Mouse (Mus musculus) left cerebral cortex, postnatal 10 days (tissue): ENCODE data around the gene Rnf25. TPM values are rescaled to one million over a fixed set of nuclear protein-coding genes. Genes with fewer than 3 reads are reported as not detected.

ENCODE experiments used
- DNase-seq, 2 experiments: peaks; one replicate each; pipeline ENCODE4 v3.0.0; 2021 to 2022; ENCODE audit warnings: low spot score in 2 of 2, mixed read lengths in 1 of 2; ENCODE audit errors: extremely low spot score in 1 of 2
- intact Hi-C: fragments of 180-260 bp; cut with DNase I; formaldehyde crosslinking; loops from one replicate; pipeline ENCODE4 v1.15.1; 2025
- total RNA-seq, 2 experiments: library from RNA; stranded (reverse); gene quantifications; 2 replicates each; pipeline ENCODE4 v1.2.3; 2021

Gene Rnf25
- 10 to 100 TPM; 55.7 to 59.1 TPM for total RNA-seq

DNA sequence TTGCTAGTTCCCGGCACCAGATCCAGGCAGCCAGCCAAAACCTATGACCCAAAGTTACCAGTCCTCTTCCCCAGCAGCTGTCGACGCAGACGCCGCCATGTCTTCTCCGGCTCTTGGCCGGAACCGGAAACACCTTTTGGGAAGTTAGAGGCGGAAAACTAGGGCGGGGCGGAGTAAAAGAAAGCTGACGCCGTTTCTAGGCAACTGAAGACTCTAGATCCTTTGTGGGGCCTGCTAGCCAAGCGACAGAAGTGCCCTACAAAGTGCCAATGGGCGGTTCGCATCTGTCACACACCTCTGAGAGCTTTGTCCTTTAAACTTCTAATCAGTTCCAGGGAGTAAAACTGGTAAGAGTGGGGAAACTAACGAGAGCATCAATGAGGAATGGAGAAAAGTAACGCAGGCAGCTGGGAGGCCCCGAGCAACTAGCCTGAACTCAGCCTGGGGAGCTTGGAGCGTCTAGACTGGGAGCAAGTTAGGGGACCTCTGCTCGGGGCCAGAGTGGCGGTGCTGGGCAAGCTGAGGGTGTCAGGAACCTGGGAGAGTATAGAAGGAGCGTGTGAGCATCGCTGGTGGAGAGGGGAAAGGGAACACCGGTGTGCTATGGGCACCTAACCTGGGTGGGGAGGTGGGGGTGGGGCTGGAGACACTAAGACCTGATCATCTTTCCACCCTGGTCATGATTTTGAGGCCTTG is at the start of gene Rnf25, which contains the start of gene Stk36:
TSS of gene Rnf25 (minus strand) at position 131 of the 696 bp plus-strand sequence.
TSS of gene Stk36 (plus strand) at position 179 of the 696 bp plus-strand sequence.
- intact Hi-C loops: no loop called here

DNA sequence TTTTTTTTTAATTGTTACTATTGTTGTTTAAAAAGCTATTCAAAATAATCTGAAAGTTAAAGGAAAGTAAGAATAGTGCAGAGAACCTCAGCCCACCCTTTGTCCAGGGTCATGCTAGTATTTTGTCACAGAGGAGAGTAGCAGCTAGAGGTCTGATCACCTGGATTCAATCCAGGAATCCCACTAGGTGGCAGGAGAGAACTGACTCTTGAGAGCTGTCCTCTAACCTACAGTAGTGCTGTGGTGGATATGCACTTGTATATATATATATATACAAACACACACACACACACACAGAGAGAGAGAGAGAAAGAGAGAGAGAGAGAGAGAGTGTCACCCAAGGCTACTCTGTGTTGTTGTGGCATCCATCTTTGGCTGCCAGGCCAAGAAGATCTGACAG is 42.7 kb upstream of the Rnf25 start:
- DNase-seq: no peak
- intact Hi-C loops: loop anchor here (10.0 kb wide), 1 partner anchor 111 kb away; no protein-coding TSS in a partner anchor

More for the DNA sequence above, at the start of gene Rnf25, which contains the start of gene Stk36:
- peak; percentile 89 to 90 for DNase-seq

DNA sequence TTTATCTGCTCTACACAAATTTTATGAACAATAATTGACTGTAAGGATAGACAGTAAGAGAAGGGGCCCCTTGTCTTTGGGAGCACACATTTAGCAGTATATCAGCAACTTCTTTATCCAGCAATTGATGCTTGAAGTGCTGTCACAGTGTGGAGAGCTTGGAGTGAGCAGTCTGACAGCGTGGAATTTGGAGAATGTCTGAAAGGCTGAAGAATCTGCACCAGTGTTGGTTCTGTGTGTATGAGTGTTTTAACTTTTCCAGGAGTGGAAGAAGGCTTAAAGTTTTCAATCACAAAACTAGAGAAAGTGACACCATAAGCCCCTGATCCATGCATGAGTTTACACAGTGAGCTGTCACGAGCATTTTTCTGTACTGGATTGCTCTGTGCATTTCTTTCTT is 42.3 kb upstream of the Rnf25 start:
- intact Hi-C loops: loop anchor here (10.0 kb wide), 1 partner anchor 111 kb away; no protein-coding TSS in a partner anchor
- no peak for DNase-seq

DNA sequence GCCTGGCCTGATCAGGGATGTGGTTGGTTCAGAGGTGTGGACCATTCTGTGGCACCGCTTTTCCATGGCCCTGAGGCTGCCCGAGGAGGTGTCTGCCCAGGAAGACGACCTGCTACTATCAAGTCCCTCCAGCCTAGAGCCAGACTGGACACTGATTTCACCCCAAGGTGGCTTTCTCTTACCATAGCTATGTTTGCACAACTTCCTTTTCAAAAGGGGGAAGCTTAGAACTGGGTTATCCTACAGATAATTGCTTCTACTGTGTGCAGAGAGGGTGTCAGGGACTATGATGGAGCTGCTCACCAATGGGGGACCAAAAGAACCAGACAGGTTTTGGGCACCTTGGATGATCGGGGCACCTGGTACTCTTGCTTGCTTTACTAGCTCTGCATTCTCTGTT is 31.5 kb upstream of the Rnf25 start:
- intact Hi-C loops: no loop called here

DNA sequence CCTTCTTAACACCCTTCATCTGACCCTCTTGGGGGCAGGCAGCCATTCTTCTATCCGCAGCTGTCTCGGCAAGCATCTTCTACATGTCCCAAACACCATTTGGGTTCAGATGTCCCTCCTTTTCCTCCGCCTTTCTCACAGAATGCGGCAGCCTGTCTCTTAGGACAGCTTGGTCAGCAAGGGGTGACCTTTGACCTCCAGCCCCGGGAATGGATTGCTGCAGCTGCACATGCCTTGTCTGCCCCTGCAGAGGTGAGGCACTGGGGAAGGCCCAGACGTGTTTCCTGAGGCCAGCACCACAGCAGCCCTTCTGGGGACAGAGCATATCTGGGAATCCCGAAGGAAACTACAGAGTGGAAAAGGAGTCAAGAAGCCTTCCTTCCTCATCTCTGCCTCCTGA is 26.8 kb upstream of the Rnf25 start:
- peak in 1 of 2 experiments; percentile 34 for DNase-seq
- intact Hi-C loops: no loop called here

More for the DNA sequence above, 31.5 kb upstream of the Rnf25 start:
- no peak for DNase-seq

DNA sequence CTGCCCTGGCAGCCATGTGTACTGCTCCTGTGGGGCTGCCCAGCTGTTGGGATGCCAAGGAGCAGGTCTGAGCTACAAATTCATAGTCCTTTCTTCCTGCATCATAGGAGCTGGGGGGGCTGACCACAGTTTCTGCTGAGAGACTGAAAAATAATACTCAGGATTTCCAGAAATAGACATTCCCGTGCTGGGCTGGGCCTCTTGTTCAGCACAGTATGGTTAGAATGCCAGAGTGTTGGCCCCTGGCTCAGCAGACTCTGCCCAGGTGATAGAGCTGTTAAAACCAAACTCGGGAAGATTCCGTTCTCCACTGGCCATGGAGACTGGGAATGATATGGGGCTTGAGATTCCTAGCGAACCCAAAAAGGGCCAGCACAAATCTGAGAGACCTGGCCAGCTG is 24.9 kb upstream of the Rnf25 start:
- no peak for DNase-seq
- intact Hi-C loops: no loop called here

DNA sequence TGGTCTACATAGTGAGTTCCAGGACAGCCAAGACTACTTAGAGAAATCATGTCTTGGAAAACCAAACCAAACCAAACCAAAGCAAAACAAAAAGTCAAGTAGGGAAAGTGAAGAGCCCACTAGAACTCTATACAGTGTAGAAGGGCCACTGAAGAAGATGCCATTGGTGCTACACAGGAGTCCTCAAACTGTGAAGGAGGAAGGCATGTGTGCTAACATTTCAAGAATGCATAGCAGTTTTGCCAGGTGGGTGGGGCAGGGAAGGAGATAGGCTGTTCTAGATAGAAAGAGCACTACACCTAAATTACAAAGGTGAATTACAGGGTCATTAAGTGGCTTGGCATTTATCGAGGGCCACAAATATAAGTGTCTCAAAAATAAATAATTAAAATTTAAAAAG is 23.0 kb upstream of the Rnf25 start:
- no peak for DNase-seq
- intact Hi-C loops: no loop called here

DNA sequence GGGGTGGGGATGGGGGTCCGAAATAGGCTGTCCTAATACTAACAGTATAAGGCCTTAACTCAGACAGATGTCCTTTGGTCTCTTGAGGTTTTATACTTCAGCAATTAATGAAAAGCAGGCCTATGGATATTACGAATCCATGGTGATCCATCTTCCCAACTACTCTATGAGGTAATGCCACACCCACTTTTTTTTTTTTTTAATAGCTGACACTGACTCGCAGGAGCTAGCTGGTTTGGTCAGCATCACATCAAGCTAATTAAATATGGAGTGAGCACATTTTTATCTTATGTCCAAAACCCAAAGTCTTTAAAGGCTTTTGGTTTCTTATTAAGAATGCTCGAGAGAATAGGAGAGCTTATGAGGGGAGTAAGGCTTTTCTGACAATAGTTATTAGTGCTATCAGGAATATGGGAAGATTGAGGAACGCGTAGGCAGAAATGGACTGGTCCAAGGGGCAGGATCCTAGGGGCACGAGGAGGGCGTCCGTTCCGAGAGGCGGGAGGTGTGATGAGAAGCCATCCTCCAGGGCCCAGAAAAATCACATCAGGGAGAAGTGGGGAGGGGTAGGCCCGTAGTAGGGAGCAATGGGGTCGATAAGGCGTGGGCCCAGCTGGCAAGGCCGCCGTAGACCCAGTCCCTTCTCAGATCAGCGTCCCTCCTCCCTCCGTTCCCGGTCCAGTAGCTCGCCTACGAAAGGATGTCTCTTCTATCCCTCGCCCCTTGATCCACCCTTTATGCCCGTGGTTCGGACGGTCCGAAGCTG is 513 bp downstream of the Rnf25 start:
- intact Hi-C loops: no loop called here
- DNase-seq: no peak

DNA sequence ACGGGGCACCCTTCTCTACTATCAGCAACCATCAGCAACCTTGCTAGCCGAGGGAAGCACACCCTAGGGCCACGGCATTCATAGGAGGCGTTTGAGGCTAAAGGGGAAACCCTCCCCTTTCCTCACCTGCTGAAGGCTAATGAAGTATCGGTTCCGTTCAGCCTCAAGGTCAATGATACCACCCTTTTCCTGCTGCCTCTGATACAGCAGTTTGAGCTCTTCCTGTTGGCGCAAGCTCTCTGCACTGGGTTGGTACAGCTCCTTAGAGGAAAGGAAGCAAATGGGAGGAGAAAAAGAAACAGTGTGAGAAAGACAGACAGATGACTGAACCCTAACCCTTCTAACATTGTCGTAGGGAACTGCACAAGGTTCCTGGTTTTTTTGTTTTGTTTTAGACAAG is 6.8 kb downstream of the Rnf25 start:
- intact Hi-C loops: no loop called here
- no peak for DNase-seq

DNA sequence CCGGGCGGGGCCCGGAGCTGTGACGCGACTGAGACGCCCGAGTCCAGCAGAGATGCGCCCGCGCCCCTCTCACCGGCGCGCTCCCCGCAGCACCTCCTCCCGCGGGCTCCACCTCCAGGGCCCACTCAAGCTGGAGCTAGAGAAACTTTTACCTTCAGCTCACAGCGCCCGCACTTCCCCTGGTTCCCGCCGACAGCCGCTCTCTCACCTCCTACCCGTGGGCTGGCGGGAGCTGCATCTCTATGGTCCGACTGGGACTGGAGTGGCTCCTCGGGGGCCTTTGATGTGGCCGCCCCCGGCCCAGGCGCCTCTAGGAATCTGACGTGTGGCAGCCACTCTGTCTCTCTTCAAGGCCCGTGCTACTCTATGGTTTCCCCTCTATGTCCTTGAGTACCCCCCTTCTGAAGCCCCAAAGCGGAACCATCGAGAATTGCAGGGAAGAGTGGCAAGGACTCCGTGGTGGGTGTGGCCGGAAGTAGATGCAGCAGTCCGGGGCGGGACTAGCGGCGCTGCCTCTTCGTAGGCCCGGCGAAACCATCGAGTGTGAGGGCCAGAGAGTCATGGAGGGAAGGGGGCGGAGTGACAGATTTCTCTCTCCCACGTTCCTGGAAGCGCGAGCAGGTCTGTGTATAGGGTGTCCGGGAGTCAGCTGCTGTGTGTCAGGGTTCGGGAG is 13.3 kb downstream of the Rnf25 start, which contains the start of the genes Zfp142 and Bcs1l:
TSS of gene Zfp142 (minus strand) at position 474 of the 673 bp plus-strand sequence.
TSS of gene Bcs1l (plus strand) at position 517 of the 673 bp plus-strand sequence.
- intact Hi-C loops: no loop called here
- peak; percentile 99 for DNase-seq

DNA sequence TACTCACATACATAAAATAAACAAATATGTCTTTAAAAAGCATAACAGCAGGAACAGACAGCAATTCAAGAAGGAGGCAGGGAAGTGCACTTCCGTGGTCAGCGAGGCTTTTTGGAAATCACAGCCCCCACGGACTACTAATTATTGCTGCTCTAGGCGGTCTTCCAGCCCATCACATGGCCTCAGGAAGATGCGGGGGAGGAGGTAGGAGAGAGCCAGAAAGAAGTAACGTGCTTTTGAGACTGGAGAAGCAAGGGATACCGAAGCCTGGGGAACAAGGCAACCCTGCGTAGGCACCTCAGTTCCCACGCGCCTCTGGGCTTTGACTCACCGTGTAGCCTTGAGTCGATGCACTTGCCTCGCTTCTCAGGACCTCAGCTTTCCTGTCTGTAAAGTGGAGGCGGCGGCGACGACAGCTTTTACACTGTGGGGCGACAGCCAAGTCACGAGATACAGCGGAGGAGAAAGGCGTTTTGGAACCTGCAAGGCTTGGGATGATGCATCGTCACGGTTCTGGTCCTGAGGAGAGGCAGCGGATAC is 13.9 kb downstream of the Rnf25 start:
- intact Hi-C loops: no loop called here
- no peak for DNase-seq

DNA sequence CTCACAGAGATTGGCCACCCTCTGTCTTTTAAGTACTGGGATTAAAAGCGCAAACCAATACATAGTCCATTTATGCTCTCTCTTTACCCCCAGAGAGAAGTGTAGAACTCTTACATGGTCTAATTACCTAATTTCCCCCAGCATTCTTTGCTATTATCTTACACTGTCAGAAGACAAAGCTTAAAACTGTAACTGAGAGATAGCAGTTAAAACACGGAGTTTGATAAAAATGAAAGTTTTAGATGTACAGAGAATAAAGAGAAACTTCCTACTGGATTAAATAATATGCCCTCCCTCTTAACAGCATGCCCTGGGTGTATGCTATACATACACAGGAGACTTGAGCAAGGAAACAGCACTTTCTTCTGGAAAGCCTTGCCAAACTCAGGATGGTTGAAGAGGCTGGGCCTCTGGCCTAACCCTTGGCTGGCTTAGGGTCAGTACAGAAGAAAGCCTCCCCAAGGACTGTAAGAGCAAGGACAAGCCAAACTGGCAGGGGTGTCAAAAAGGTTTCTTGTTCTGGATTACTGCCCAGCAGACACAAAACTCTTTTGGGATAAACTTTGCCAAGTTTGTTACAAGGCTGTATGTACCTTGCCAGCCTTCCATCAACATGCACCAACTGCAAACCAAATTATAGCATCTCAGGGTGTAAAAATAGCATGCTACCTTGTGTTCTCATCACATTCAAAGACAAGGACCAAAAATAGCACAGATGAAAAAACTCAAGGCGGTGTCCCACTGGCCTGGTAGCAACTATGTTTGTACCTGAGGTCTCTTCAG is 16.4 kb downstream of the Rnf25 start:
- intact Hi-C loops: no loop called here

DNA sequence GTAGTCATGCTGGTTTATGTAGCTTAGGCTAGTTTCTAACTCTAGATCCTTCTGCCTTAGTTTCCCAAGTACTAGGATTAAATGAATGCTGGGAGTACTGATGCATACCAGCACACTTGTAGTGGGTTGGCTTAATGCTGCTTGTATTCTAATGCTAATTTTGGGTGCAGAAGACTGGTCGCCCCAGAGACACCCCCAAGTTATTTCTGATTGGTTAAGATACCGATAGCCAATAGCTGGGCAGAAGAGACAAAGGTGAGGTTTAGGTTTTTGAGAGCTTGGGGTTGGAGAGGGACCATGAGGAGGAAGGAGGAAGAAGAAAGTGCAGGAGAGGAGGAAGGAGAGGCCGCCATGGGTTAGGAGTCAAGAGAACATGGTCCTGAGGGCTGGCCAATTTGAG is 18.6 kb downstream of the Rnf25 start:
- intact Hi-C loops: no loop called here
- DNase-seq: no peak

More for the DNA sequence above, 16.4 kb downstream of the Rnf25 start:
- no peak for DNase-seq

DNA sequence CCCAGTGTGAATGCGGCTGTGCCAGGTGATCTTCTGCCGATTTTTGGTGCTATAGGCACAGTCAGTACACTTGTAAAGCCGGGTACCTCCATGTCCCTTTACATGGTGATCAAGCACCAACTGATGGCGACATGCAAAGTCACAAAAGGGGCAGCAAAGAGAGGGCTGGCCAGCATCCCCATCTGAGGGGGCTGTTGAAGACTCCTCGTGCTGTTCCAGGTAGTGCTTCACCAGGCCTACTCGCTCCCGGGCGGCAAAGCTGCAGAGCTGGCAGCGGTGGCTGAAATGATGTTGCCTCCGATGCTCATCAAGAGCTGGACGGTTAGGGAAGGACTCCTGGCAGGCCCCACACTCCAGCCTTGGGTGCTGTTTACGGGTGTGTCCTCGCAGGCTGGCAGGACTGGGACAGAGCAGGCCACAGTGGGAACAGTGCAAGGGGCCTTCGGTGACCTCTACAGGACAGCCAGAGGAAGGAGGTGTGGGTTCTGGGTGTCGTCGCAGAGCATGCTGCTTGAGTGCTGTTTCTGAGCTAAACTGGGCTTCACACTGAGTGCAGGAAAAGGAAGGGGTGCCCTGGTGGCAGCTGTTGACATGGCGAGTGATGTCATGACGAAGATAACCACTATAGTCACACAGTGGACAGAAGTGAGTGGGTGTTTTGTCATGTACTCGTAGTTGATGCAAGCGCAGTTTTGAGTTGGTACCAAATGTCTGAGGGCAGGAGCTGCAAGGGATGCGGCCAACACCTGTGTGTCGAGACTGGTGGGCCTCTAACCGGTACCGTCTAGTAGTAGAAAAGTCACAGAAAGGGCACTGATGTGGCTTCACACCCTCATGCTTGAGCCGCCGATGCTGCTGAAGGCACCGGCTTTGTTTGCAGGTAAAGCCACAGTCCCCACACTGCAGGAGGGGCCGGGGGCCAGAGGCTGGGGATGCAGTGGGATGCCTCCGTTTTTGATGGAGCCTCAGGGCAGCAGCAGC is 31.2 kb downstream of the Rnf25 start:
- intact Hi-C loops: loop anchor here (5.0 to 10.0 kb wide), 2 partner anchors 43 to 95 kb away; no protein-coding TSS in a partner anchor
- no peak for DNase-seq

DNA sequence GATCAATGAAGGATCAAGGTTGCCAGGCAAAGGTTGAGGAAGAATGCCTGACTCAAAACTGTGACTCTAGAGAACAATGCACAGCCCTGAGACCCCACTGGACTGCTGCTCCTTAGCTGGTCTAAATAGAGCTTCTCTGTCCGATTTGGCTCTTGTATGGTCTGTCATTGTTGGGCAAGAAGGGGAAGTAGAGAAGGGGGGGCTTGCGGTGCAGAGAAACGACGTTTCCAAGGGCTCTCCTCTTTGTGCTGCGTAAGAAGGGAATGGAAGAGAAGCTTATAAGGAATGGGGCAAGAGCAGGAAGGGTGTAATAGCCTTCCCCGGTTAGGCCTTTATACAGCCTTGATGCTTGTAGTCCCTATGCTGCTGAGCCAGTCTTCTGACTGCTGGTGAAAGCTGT is 35.4 kb downstream of the Rnf25 start:
- intact Hi-C loops: no loop called here
- no peak for DNase-seq

DNA sequence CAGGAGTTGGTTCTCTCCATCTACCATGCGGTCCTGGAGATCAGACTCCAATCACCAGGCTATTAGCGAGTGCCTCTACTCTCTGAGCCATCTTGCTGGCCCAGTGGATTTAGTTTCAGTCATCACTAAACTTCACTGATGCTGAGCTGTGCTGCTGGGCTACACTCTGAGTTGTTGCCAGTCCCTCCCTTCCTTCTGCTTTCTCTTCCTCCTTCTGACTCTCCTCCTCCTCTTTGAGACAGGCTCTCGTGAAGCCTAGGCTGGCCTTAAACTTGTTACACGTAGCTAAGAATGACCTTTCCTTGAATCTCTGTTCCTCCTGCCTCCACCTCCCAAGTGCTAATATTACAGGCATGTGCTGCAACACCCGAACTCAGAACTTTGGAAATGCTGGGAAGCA is 42.1 kb downstream of the Rnf25 start:
- no peak for DNase-seq
- intact Hi-C loops: no loop called here

DNA sequence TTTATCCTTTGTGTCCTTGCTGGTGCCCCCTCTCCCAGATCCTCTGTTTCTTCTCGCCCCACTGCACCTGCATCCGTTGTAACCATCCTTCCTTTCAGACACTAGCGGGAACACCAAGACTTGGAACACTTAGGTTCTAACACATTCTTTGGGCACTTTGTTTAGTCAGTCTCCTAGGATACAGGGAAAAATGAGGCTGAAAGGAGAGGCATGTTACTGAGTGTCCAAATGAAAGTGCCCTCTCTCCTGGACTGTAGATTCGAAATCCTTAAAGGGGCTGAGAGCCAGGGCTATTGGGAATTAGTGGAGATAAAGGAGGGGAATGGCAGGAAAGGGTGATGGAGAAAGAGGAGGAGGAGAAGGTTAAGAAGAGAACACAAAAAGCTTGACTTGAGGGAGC is 57.0 kb downstream of the Rnf25 start, which contains the start of gene Usp37:
TSS of gene Usp37 (minus strand) at position 101 of the 400 bp plus-strand sequence.
- intact Hi-C loops: no loop called here
- no peak for DNase-seq
